Mouse (Mus musculus) cerebellum, postnatal 36 days (tissue): ENCODE results near the gene Ctf1.

Experiments
- DNase-seq, 2 experiments: peaks; one replicate each; pipeline ENCODE4 v3.0.0; 2021 to 2022; ENCODE audit warnings: mixed read lengths in 2 of 2

Gene Ctf1

GRCm38 (mm10) chr7:127744366-127745045 lies 32.0 kb downstream of the Ctf1 start, which contains the start of gene Fbxl19:
Fbxl19 (plus strand) TSS chr7:127744543.
- DNase-seq: peak; percentile 81 to 85

GRCm38 (mm10) chr7:127745251-127745651 lies 32.7 kb downstream of the Ctf1 start:
- DNase-seq: peak; percentile 88 to 89

DNA sequence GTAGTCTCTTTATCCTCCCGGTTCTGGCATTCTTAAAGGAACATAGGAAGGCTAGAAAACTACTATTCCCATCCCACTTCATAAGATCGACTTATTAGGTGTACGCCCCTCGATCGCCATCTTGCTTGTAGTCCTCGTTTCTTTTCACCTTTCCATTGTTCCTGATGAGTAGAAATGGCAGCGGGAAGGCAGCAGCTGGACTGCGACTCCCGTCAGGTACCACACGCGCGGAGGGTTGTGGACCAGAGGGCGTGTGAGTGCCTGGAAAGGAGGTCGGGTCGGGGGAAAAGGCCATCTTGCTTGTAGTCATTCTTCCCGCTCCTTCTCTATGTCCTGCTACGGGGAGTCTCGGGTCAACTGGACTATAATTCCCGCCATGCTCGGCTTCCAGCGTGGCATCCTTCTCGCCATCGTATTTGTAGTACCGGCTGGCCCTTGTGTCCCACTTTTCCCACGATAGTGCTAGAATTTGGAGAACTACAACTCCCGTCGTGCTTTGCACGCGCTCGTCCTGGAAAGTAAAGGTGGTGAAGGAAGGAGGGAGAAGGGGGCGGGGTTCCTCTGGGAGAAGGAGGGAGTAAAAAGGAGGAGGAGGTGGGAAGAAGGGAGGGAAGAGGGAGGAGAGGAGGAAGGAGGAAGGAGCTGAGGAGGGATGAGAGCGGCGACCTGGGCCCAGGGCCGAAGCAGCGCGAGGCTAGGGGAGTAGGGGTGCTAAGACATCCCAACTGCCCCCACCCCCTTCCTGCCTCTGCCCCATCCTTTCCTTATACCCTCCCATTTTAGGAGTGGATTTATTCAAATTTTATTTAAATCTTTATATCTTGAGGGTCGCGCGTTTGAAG lies 33.3 kb downstream of the Ctf1 start:
- DNase-seq: peak; percentile 95 to 97

GRCm38 (mm10) chr7:127746494-127747491 lies 34.3 kb downstream of the Ctf1 start:
- DNase-seq: peak in 1 of 2 experiments; percentile 54

DNA sequence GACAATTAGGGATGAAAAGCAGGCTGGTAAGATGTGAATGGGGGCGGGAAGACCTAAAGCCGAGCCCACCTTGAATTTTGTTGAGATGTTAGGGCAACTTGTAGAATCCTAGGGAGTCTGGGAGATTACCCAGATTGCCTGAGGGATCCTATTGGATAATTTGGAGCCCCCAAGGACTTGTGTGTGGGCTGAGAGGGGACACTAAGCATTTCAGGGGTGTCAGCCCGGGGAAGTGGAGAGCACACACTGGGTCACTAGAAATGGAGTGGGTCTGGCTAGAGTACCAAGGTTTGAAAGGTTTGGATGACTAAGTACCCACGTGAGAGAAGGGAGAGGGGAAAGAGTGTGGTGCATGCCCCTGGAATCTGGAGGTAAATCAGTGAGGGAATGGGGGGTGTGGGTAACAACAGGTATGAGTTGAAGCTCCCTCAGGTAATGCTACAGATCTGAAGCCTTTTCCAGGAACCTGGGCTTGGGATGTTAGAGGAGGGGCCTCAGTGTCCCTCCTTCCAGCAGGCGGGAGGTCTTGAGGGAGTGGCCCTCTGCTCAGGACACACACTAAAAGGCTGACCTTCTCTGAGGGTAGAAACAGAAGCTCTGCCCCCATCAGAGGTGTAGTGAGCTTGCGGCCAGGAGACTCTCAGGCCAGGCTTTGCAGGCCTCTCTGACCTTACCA lies 35.2 kb downstream of the Ctf1 start:
- no peak for DNase-seq

GRCm38 (mm10) chr7:127748235-127748560 lies 35.7 kb downstream of the Ctf1 start:
- DNase-seq: no peak

- DNase-seq: peak; percentile 40 to 47
These were observed 37.9 kb downstream of the Ctf1 start for GRCm38 (mm10) chr7:127750131-127751127.

- no peak for DNase-seq
These were observed 39.1 kb downstream of the Ctf1 start for GRCm38 (mm10) chr7:127751619-127752018.

- DNase-seq: no peak
These were observed 39.5 kb downstream of the Ctf1 start for GRCm38 (mm10) chr7:127752069-127752468.

DNA sequence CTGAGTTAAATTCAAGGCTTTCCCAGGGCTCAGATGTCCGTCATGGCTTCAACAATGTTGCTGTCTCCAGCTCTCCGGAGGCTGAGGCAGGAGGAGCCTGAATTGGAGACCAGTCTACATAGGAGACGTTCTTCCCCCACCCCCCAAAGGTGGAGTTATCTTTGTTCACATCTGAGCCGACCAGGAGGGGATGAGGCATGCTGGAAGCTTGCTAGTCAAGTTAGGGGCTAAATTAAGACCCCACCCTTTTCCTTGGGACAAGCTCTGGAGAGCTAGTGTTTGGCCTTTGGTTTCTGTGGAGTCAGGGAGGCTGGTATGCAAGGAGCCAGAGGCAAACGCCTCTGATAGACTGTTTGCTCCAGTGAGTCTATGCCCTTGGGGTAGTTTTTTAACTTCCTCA lies 40.6 kb downstream of the Ctf1 start:
- DNase-seq: no peak

DNA sequence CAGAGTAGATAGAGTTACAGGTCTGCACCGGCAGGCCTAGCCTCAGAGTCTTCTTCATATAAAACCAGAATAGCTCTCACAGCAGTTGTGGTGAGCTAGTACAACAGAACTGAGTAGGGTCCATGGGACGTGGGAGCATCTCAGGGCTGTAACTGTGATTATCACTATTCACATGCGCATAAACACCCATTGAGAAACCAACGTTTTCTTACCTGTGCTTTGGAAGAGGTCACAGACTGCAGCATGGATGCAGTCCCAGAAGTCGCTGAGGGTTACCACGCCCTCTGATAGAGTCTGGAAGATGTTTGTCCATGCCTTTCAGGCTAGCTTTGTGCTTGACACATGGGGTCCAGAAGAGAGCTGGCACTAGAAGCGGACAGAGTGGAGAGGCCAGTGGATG lies 41.2 kb downstream of the Ctf1 start:
- DNase-seq: no peak

GRCm38 (mm10) chr7:127759716-127760115 lies 47.2 kb downstream of the Ctf1 start:
- DNase-seq: no peak

DNA sequence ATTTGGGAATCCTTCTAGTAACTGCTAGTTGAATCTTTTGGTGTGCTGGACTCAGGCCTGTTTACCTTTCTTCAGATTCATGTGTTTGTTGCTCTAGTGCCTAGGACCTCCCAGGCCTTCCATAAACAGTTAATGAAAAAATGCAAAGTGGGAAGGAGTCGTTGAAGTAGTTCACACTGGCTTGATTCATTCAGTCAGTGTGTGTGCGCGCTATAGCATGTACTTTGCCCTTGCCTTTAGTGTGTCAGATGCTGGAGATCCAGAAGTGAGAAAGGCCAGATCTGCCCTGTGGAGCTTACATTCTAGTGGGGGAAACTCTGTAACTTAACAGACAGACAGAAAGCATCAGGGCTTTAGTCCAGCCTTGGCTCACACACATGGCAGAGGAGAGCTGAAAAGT lies 47.9 kb downstream of the Ctf1 start:
- DNase-seq: no peak

DNA sequence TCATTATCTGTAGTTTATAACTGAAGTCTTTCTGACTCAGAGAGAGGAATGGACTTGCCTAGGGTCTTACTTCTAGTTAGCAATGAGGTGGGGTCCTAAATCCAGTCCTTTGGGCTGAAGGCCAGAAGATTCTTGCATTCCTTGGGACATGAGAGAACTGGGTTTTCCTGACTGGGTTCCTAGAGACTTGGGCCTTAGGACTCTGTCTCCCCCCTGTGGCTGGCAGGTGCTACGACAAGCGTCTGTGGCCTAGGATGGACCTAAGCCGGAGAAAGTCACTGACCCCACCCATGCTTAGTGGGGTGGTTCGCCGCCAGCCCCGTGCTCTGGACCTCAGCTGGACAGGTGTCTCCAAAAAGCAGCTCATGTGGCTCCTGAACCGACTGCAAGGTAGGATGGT lies 48.5 kb downstream of the Ctf1 start:
- peak; percentile 75 to 76 for DNase-seq

- no peak for DNase-seq
These were observed 51.1 kb downstream of the Ctf1 start for GRCm38 (mm10) chr7:127763642-127764041.

GRCm38 (mm10) chr7:127765756-127766155 lies 53.2 kb downstream of the Ctf1 start:
- DNase-seq: no peak

GRCm38 (mm10) chr7:127766851-127767609 lies 54.5 kb downstream of the Ctf1 start:
- no peak for DNase-seq
